Mouse (Mus musculus): Measurements from ENCODE around the gene Plpp2. TPM values are rescaled to one million over a fixed set of nuclear protein-coding genes. Genes with fewer than 3 reads are reported as not detected.

Plpp2 gene
- 13.4 and 14.6 TPM in 2 replicates for polyA plus RNA-seq (2016; fragmentation: Nextera tagmentation; extraction: Ambion mirVana)

GRCm38 (mm10) chr10:79533126-79533911 is at the start of gene Plpp2:
Plpp2 (minus strand) TSS chr10:79533796.
- peak within 1 kb of the TSS; percentile 63 for H3K9ac ChIP-seq
- ATAC-seq (ENCODE audit: low FRiP score): peak; percentile 48
- no peaks in the 10 kb centered on the region; the same call in 1 of the 2 replicates for H3K27me3 ChIP-seq
- no peaks in the 10 kb centered on the region for H3K9me3 ChIP-seq (replicated peaks)
- H3K4me1 ChIP-seq: peaks cover 16% of the 10 kb centered on the region
- H3K4me2 ChIP-seq (replicated peaks): peak within 1 kb of the TSS; percentile 96
- WGBS: under 1% methylated on average over 51 of the region's 52 CpGs
- peaks cover 8% of the 10 kb centered on the region; the same call in 1 of the 2 replicates for H3K36me3 ChIP-seq
- H3K27ac ChIP-seq: no peak within 1 kb of the TSS
- peak within 1 kb of the TSS; percentile 60 for H3K4me3 ChIP-seq

DNA sequence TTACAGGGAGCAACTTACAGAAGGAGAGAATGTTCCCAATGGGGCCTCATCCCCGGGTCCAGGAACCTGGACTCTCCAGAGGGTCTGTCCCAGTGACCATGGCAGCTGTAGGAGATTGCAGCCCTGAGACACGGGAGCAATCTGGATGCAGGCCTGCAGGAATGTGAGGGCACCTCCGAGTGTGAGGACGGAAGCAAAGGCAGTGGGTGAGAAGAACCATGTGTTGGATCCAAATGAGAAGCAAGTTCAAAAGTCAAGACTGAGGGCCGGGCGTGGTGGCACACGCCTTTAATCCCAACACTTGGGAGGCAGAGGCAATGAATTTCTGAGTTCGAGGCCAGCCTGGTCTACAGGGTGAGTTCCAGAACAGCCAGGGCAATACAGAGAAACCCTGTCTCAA is 47.9 kb upstream of the Plpp2 start:
- ATAC-seq (ENCODE audit: low FRiP score): no peak
- no peaks in the 10 kb centered on the region for H3K4me1 ChIP-seq
- H3K4me2 ChIP-seq (replicated peaks): no peak overlapping the region
- H3K36me3 ChIP-seq: no peaks in the 10 kb centered on the region
- WGBS: 92% methylated on average over 8 of the region's 8 CpGs
- H3K9me3 ChIP-seq (replicated peaks): peaks cover 3% of the 10 kb centered on the region; the same call in 1 of the 2 replicates
- H3K9ac ChIP-seq: no peak overlapping the region
- no peak overlapping the region for H3K27ac ChIP-seq
- H3K27me3 ChIP-seq: peaks cover 11% of the 10 kb centered on the region; the same call in 1 of the 2 replicates
- H3K4me3 ChIP-seq: no peak overlapping the region

DNA sequence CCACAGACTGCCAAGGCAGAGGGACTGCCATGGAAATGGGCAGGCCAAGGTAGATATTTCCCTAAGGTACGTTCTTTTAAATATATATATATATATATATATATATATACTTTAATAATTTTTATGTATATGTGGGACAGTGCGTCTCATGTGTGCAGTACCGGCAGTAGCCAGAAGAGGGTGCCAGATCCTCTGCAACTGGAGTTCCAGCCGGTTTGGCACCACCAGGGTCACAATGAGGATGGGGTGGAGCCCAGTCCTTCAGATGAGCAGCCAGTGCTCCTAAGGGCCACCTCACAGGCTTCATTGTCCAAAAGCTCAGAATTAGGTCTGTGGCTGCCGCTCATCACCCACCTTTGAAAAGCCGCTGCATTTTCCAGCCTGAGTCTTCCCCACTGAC is 47.2 kb upstream of the Plpp2 start:
- Histone ChIP-seq H3K4me2 (replicated peaks) (no peak overlapping the region), H3K9ac (no peak overlapping the region), H3K36me3 (no peaks in the 10 kb centered on the region), H3K27ac (no peak overlapping the region), H3K9me3 (replicated peaks) (peaks cover 3% of the 10 kb centered on the region; the same call in 1 of the 2 replicates), H3K4me1 (no peaks in the 10 kb centered on the region), H3K4me3 (no peak overlapping the region), H3K27me3 (peaks cover 11% of the 10 kb centered on the region; the same call in 1 of the 2 replicates)
- WGBS: 40% methylated on average over 6 of the region's 6 CpGs
- ATAC-seq (ENCODE audit: low FRiP score): no peak

- H3K9ac ChIP-seq: no peak overlapping the region
- ATAC-seq (ENCODE audit: low FRiP score): no peak
- H3K4me2 ChIP-seq (replicated peaks): no peak overlapping the region
- no peak overlapping the region for H3K4me3 ChIP-seq
- no peak overlapping the region for H3K27ac ChIP-seq
- H3K4me1 ChIP-seq: no peaks in the 10 kb centered on the region
- no peaks in the 10 kb centered on the region for H3K36me3 ChIP-seq
- peaks cover 3% of the 10 kb centered on the region; the same call in 1 of the 2 replicates for H3K9me3 ChIP-seq (replicated peaks)
- 65% methylated on average over 7 of the region's 7 CpGs for WGBS
- H3K27me3 ChIP-seq: peaks cover 11% of the 10 kb centered on the region; the same call in 1 of the 2 replicates
Observed at GRCm38 (mm10) chr10:79580356-79580755, 46.8 kb upstream of the Plpp2 start.

DNA sequence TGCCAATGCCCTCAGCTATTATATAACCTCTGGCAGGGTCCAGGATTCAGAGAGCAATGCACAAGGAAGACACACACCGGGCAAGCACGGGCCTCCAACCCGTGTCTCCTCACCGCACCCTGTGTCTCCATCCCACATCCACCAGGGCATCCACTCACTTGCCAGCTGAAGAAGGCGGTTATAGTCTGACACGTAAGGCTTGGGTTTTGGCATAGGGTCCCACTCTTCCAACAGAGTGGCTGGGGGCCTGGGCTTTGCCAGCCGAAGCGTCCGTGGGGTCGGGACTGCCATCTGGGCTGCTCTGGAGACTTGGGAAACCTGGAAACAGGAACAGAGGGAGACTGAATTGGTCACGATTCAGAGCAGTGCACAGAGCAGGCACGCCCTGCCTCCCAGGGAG is 46.2 kb upstream of the Plpp2 start:
- peaks cover 11% of the 10 kb centered on the region; the same call in 1 of the 2 replicates for H3K27me3 ChIP-seq
- no peaks in the 10 kb centered on the region for H3K4me1 ChIP-seq
- H3K27ac ChIP-seq: no peak overlapping the region
- no peak for ATAC-seq (ENCODE audit: low FRiP score)
- no peak overlapping the region for H3K4me2 ChIP-seq (replicated peaks)
- no peaks in the 10 kb centered on the region for H3K36me3 ChIP-seq
- 83% methylated on average over 12 of the region's 12 CpGs for WGBS
- H3K4me3 ChIP-seq: no peak overlapping the region
- no peak overlapping the region for H3K9ac ChIP-seq
- H3K9me3 ChIP-seq (replicated peaks): peaks cover 3% of the 10 kb centered on the region; the same call in 1 of the 2 replicates

- 0 out of 2 replicates have a peak, but pooled peaks have one; percentile 2 for ATAC-seq (ENCODE audit: low FRiP score)
Observed at GRCm38 (mm10) chr10:79578891-79579290, 45.3 kb upstream of the Plpp2 start.

GRCm38 (mm10) chr10:79578276-79578675 is 44.7 kb upstream of the Plpp2 start:
- no peak overlapping the region for H3K9ac ChIP-seq
- H3K27me3 ChIP-seq: peaks cover 11% of the 10 kb centered on the region; the same call in 1 of the 2 replicates
- 0 out of 2 replicates have a peak, but pooled peaks have one; percentile 16 for ATAC-seq (ENCODE audit: low FRiP score)
- peaks cover 3% of the 10 kb centered on the region; the same call in 1 of the 2 replicates for H3K9me3 ChIP-seq (replicated peaks)
- H3K4me1 ChIP-seq: no peaks in the 10 kb centered on the region
- H3K36me3 ChIP-seq: no peaks in the 10 kb centered on the region
- no peak overlapping the region for H3K4me2 ChIP-seq (replicated peaks)
- H3K4me3 ChIP-seq: no peak overlapping the region
- 55% methylated on average over 9 of the region's 9 CpGs for WGBS
- H3K27ac ChIP-seq: no peak overlapping the region

More at GRCm38 (mm10) chr10:79578891-79579290, 45.3 kb upstream of the Plpp2 start:
- Histone ChIP-seq H3K27ac (no peak overlapping the region), H3K4me3 (no peak overlapping the region), H3K27me3 (peaks cover 11% of the 10 kb centered on the region; the same call in 1 of the 2 replicates), H3K36me3 (no peaks in the 10 kb centered on the region), H3K4me1 (no peaks in the 10 kb centered on the region), H3K9me3 (replicated peaks) (peaks cover 3% of the 10 kb centered on the region; the same call in 1 of the 2 replicates), H3K4me2 (replicated peaks) (no peak overlapping the region), H3K9ac (no peak overlapping the region)
- WGBS: 84% methylated on average over 7 of the region's 7 CpGs

GRCm38 (mm10) chr10:79577376-79577775 is 43.8 kb upstream of the Plpp2 start:
- peaks cover 3% of the 10 kb centered on the region; the same call in 1 of the 2 replicates for H3K9me3 ChIP-seq (replicated peaks)
- H3K27ac ChIP-seq: no peak overlapping the region
- no peak for ATAC-seq (ENCODE audit: low FRiP score)
- H3K4me3 ChIP-seq: no peak overlapping the region
- no peak overlapping the region for H3K9ac ChIP-seq
- WGBS: 76% methylated on average over 4 of the region's 4 CpGs
- H3K27me3 ChIP-seq: peaks cover 11% of the 10 kb centered on the region; the same call in 1 of the 2 replicates
- no peaks in the 10 kb centered on the region for H3K36me3 ChIP-seq
- no peaks in the 10 kb centered on the region for H3K4me1 ChIP-seq
- no peak overlapping the region for H3K4me2 ChIP-seq (replicated peaks)

DNA sequence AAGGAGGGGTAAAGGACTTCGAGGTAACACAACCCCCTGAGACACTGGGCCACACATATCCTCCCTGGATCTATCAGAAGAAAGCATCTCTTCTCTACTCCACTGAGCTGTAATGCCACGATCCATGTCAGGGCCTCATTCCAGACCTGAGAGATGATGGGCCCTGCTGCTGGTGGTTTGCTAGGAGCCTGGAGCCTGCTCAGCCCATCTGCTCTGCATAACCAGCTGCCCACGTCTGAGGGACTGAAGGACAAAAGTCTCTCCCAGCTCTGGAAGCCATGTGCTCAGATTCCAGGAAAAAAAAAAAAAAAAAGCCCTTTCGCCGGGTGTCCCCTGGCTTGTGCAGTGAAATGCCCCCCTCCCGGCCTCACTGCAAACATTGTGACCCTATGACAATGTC is 42.2 kb upstream of the Plpp2 start:
- Histone ChIP-seq H3K4me2 (replicated peaks) (no peak overlapping the region), H3K4me1 (no peaks in the 10 kb centered on the region), H3K36me3 (no peaks in the 10 kb centered on the region), H3K27ac (no peak overlapping the region), H3K9me3 (replicated peaks) (peaks cover 3% of the 10 kb centered on the region; the same call in 1 of the 2 replicates), H3K9ac (no peak overlapping the region), H3K27me3 (peaks cover 11% of the 10 kb centered on the region; the same call in 1 of the 2 replicates), H3K4me3 (no peak overlapping the region)
- 73% methylated on average over 6 of the region's 6 CpGs for WGBS
- ATAC-seq (ENCODE audit: low FRiP score): no peak

DNA sequence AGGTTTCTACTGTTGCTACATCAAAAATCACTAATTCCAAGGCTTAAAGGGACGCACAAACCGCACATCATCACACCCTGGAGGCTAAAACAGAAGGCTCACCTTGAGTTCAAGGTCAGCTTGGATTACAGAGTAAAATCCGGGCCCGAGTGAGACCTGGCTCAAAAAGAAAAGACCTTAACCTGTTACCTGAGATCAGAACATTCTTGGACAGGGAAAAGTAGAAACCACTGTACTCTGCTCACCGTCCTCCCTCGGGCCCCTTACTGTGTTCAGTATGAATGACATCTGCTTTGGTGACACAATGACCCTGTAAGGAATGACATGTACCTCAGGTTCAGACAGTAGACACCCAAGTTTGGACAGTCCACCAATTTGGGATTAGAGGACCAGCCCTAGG is 41.2 kb upstream of the Plpp2 start:
- H3K4me3 ChIP-seq: no peak overlapping the region
- peaks cover 7% of the 10 kb centered on the region; the same call in 1 of the 2 replicates for H3K27me3 ChIP-seq
- no peak for ATAC-seq (ENCODE audit: low FRiP score)
- WGBS: 90% methylated on average over 6 of the region's 6 CpGs
- no peak overlapping the region for H3K4me2 ChIP-seq (replicated peaks)
- H3K9me3 ChIP-seq (replicated peaks): peaks cover 3% of the 10 kb centered on the region; the same call in 1 of the 2 replicates
- no peaks in the 10 kb centered on the region for H3K4me1 ChIP-seq
- H3K9ac ChIP-seq: no peak overlapping the region
- H3K36me3 ChIP-seq: no peaks in the 10 kb centered on the region
- H3K27ac ChIP-seq: no peak overlapping the region

- H3K9me3 ChIP-seq (replicated peaks): peaks cover 3% of the 10 kb centered on the region; the same call in 1 of the 2 replicates
- 83% methylated on average over 8 of the region's 8 CpGs for WGBS
Observed at GRCm38 (mm10) chr10:79574350-79574749, 40.8 kb upstream of the Plpp2 start.

GRCm38 (mm10) chr10:79573611-79574010 is 40.0 kb upstream of the Plpp2 start:
- Histone ChIP-seq H3K9ac (no peak overlapping the region), H3K4me2 (replicated peaks) (no peak overlapping the region), H3K4me3 (no peak overlapping the region), H3K27ac (no peak overlapping the region), H3K9me3 (replicated peaks) (peaks cover 3% of the 10 kb centered on the region; the same call in 1 of the 2 replicates), H3K27me3 (no peaks in the 10 kb centered on the region), H3K36me3 (no peaks in the 10 kb centered on the region), H3K4me1 (no peaks in the 10 kb centered on the region)
- WGBS: 88% methylated on average over 6 of the region's 6 CpGs
- ATAC-seq (ENCODE audit: low FRiP score): no peak

More at GRCm38 (mm10) chr10:79574350-79574749, 40.8 kb upstream of the Plpp2 start:
- no peak for ATAC-seq (ENCODE audit: low FRiP score)
- no peaks in the 10 kb centered on the region for H3K36me3 ChIP-seq
- H3K4me3 ChIP-seq: no peak overlapping the region
- H3K27me3 ChIP-seq: 0 out of 2 replicates have a peak, but pooled peaks cover 5% of the 10 kb centered on the region
- no peaks in the 10 kb centered on the region for H3K4me1 ChIP-seq
- no peak overlapping the region for H3K4me2 ChIP-seq (replicated peaks)
- H3K9ac ChIP-seq: no peak overlapping the region
- no peak overlapping the region for H3K27ac ChIP-seq

All from hindbrain, embryonic 12.5 days (tissue).